Mouse (Mus musculus) testis, adult 2 months (tissue): ENCODE data around the gene Crlf1. TPM values are rescaled to one million over a fixed set of nuclear protein-coding genes. Genes with fewer than 3 reads are reported as not detected.

Experiments used
- H3K27ac ChIP-seq: fragments of 200-500 bp; 2 replicates; pipeline ENCODE4 v1.5.1; 2012; ENCODE audit warnings: low read depth, low read length; ENCODE audit not compliant: control insufficient read depth, insufficient read depth
- H3K27me3 ChIP-seq: fragments of 200-500 bp; 2 replicates; pipeline ENCODE4 v1.6.1; 2012; ENCODE audit warnings: mild to moderate bottlenecking, low read length, moderate library complexity; ENCODE audit not compliant: control insufficient read depth, insufficient read depth
- H3K36me3 ChIP-seq: fragments of 200-500 bp; 2 replicates; pipeline ENCODE4 v1.6.1; 2012; ENCODE audit warnings: mild to moderate bottlenecking, low read length; ENCODE audit not compliant: control insufficient read depth, insufficient read depth
- H3K4me1 ChIP-seq: fragments of 200-500 bp; 2 replicates; pipeline ENCODE4 v1.6.1; 2012; ENCODE audit warnings: low read length; ENCODE audit not compliant: control insufficient read depth, insufficient read depth
- H3K4me3 ChIP-seq: fragments of 200-500 bp; 2 replicates; pipeline ENCODE4 v1.5.1; 2012; ENCODE audit warnings: low read depth, mild to moderate bottlenecking, low read length, moderate library complexity, mixed read lengths; ENCODE audit not compliant: control insufficient read depth
- CTCF ChIP-seq: fragments of 200-500 bp; IDR thresholded peaks from 2 replicates; pipeline ENCODE4 v1.5.1; 2012; ENCODE audit warnings: low read depth, mild to moderate bottlenecking, inconsistent platforms, low read length, moderate library complexity; ENCODE audit not compliant: control insufficient read depth, insufficient read depth, insufficient replicate concordance
- POLR2A ChIP-seq: fragments of 200-500 bp; IDR thresholded peaks from 2 replicates; pipeline ENCODE4 v1.6.1; 2012; ENCODE audit warnings: low read depth, mild to moderate bottlenecking, inconsistent platforms, low read length, moderate library complexity; ENCODE audit not compliant: control insufficient read depth
- polyA plus RNA-seq: library from polyadenylated mRNA; depleted of rRNA; stranded (reverse); fragments of >200 nt; gene quantifications from 2 replicates; pipeline ENCODE4 v1.2.3, GENCODE M21; 2012; rRNA removed

Crlf1 gene
- 126 and 137 TPM in 2 replicates for polyA plus RNA-seq

DNA sequence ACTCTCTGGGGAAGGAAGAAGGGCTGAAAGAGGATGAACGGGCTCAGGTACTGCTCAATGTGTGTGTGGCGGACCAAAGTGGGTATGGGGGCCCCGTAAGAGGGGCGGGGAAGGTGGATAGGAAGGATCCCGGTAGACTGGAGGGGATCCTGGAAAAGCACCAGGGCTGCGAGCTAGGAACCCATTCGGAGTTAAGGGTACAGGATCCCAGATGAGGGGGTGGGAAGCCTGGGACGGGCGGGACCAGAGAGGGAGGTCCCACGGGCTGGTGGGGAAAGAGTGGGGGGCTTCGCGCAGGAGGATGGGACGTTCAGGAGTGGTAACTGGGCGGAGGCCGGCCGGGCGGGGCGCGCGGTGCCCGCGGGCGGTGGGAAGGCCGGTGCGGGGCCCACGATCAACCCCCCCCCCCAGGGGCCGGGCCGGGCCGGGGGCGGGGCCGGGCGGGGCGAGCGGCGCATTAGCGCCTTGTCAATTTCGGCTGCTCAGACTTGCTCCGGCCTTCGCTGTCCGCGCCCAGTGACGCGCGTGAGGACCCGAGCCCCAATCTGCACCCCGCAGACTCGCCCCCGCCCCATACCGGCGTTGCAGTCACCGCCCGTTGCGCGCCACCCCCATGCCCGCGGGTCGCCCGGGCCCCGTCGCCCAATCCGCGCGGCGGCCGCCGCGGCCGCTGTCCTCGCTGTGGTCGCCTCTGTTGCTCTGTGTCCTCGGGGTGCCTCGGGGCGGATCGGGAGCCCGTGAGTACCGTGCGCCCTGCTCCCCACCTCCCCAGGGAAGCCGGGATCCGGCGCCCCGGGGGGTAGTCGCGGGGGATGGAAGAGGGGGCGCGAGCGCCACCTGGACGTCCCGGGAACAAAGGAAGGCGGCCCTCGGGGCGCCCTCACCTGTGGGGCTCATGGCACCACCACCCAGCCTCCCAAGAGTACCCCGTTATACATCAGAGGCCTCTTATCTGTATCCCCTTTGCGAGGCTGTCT lies at the start of gene Crlf1:
Gene Crlf1 (plus strand): TSS at position 495 of the 977 bp plus-strand sequence.
- Histone ChIP-seq H3K36me3 (no peaks in the 10 kb centered on the region), H3K27me3 (peaks cover 3% of the 10 kb centered on the region), H3K4me1 (peaks cover 52% of the 10 kb centered on the region), H3K4me3 (peak within 1 kb of the TSS; percentile 54), H3K27ac (no peak within 1 kb of the TSS)
- no peak for TF ChIP-seq CTCF
- no peak for TF ChIP-seq POLR2A

GRCm38 (mm10) chr8:70443326-70443725 lies 49.6 kb upstream of the Crlf1 start:
- no peaks in the 10 kb centered on the region for H3K36me3 ChIP-seq
- H3K4me1 ChIP-seq: peaks cover 17% of the 10 kb centered on the region
- TF ChIP-seq CTCF (no peak), POLR2A (no peak)
- H3K27ac ChIP-seq: no peak overlapping the region
- no peaks in the 10 kb centered on the region for H3K27me3 ChIP-seq
- no peak overlapping the region for H3K4me3 ChIP-seq

GRCm38 (mm10) chr8:70445988-70446387 lies 47.0 kb upstream of the Crlf1 start:
- TF ChIP-seq CTCF (no peak), POLR2A (no peak)
- H3K36me3 ChIP-seq: no peaks in the 10 kb centered on the region
- H3K4me1 ChIP-seq: peaks cover 10% of the 10 kb centered on the region
- no peak overlapping the region for H3K4me3 ChIP-seq
- no peak overlapping the region for H3K27ac ChIP-seq
- H3K27me3 ChIP-seq: no peaks in the 10 kb centered on the region

- Histone ChIP-seq H3K4me3 (no peak overlapping the region), H3K4me1 (peaks cover 24% of the 10 kb centered on the region), H3K36me3 (no peaks in the 10 kb centered on the region), H3K27me3 (no peaks in the 10 kb centered on the region), H3K27ac (peak overlapping the region; percentile 47; the same call in 1 of the 2 replicates)
- no peak for TF ChIP-seq CTCF
- no peak for TF ChIP-seq POLR2A
Measured at GRCm38 (mm10) chr8:70447639-70448420, 45.1 kb upstream of the Crlf1 start.

- no peak overlapping the region for H3K27ac ChIP-seq
- H3K4me1 ChIP-seq: peaks cover 24% of the 10 kb centered on the region
- H3K27me3 ChIP-seq: no peaks in the 10 kb centered on the region
- no peaks in the 10 kb centered on the region for H3K36me3 ChIP-seq
- H3K4me3 ChIP-seq: peak overlapping the region; percentile 12
- TF ChIP-seq POLR2A (peak; percentile 19; the same call in 1 of the 2 replicates), CTCF (no peak)
Measured at GRCm38 (mm10) chr8:70452196-70452966, 40.6 kb upstream of the Crlf1 start.

- no peak for TF ChIP-seq CTCF
- no peak for TF ChIP-seq POLR2A
- H3K4me1 ChIP-seq: peaks cover 14% of the 10 kb centered on the region
- no peaks in the 10 kb centered on the region for H3K27me3 ChIP-seq
- no peaks in the 10 kb centered on the region for H3K36me3 ChIP-seq
- no peak overlapping the region for H3K4me3 ChIP-seq
- no peak overlapping the region for H3K27ac ChIP-seq
Measured at GRCm38 (mm10) chr8:70453852-70454251, 39.1 kb upstream of the Crlf1 start.
